15 mouse cellular contexts compared by ENCODE assay signal in the genomic region with DNA sequence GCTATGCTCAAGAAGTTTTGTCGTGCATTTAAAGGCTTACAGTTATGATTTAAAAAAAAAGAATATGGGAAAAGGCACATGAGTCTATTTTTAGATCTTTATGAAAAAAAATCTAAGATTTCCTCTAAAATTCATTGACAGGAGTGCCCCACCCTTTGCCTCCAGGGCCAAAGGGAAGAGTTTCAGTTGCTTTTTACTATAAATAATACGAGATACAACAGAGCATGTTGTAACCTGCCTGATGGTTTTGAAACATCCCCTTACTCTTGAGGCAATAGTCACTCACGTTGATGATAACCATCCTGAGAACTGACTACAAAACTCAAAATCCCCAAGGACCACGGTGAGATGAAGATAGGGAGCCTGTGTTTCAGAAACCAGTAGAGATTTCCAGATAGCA.
"Had no signal": no experiment of that assay in that cellular context is flagged by ENCODE, and none has a peak within 500 bp of the region (broad histone marks: within the 10 kb centered on the region; RNA-seq: fewer than 3 reads in every experiment).

No protein-coding gene starts in this region.

- H3K36me3 ChIP-seq: liver, embryonic 13.5 days; midbrain, embryonic 12.5 days; midbrain, embryonic 15.5 days; neural tube, embryonic 12.5 days; neural tube, embryonic 15.5 days had no signal

- H3K9me3 ChIP-seq: liver, embryonic 13.5 days; midbrain, embryonic 12.5 days; midbrain, embryonic 15.5 days; neural tube, embryonic 12.5 days; neural tube, embryonic 15.5 days had no signal

- H3K27ac ChIP-seq: kidney, postnatal 0 days; layer of hippocampus, adult 2 months; liver, embryonic 13.5 days; midbrain, embryonic 12.5 days; midbrain, embryonic 15.5 days; neural tube, embryonic 12.5 days; neural tube, embryonic 15.5 days had no signal

- H3K27me3 ChIP-seq: liver, embryonic 13.5 days; midbrain, embryonic 12.5 days; midbrain, embryonic 15.5 days; neural tube, embryonic 12.5 days; neural tube, embryonic 15.5 days had no signal

- DNase-seq: kidney, adult 18-20 months; kidney, adult 9 months; layer of hippocampus, adult 9-11 months; liver, embryonic 13.5 days; lung, adult 2 months; lung, postnatal 14 days; right cerebral cortex, adult 18-20 months; thymus, adult 18-20 months; thymus, postnatal 36 days had no signal

- H3K9ac ChIP-seq: liver, embryonic 13.5 days; midbrain, embryonic 12.5 days; midbrain, embryonic 15.5 days; neural tube, embryonic 12.5 days; neural tube, embryonic 15.5 days had no signal

- H3K4me1 ChIP-seq: midbrain, embryonic 15.5 days had no signal

- H3K4me2 ChIP-seq: liver, embryonic 13.5 days; midbrain, embryonic 12.5 days; midbrain, embryonic 15.5 days; neural tube, embryonic 12.5 days; neural tube, embryonic 15.5 days had no signal

- H3K4me3 ChIP-seq: layer of hippocampus, adult 2 months; liver, embryonic 13.5 days; midbrain, embryonic 12.5 days; midbrain, embryonic 15.5 days; neural tube, embryonic 12.5 days; neural tube, embryonic 15.5 days had no signal

- ATAC-seq: midbrain, embryonic 15.5 days had no signal
